ENCODE assay signal across 15 mouse cellular contexts in genomic region chr6:84752806-84753420, GRCm38 (mm10).
"Had no signal": no experiment of that assay in that cellular context is flagged by ENCODE, and none has a peak within 500 bp of the region (broad histone marks: within the 10 kb centered on the region; RNA-seq: fewer than 3 reads in every experiment).

No protein-coding gene starts in this region.

- H3K27ac ChIP-seq: layer of hippocampus, adult 2 months; limb, embryonic 12.5 days; liver, embryonic 15.5 days; midbrain, embryonic 13.5 days; neural tube, embryonic 15.5 days had no signal

- H3K4me3 ChIP-seq: layer of hippocampus, adult 2 months; limb, embryonic 12.5 days; liver, embryonic 15.5 days; midbrain, embryonic 13.5 days; myocyte; neural tube, embryonic 15.5 days had no signal

- DNase-seq: kidney, adult 8-10 months; kidney, postnatal 10 days; kidney, postnatal 4 days; liver; lung, adult 2 months; lung, postnatal 4 days; thymus, adult 18-20 months; thymus, postnatal 14 days had no signal

- H3K4me1 ChIP-seq: limb, embryonic 12.5 days; liver, embryonic 15.5 days; neural tube, embryonic 15.5 days had no signal

- H3K36me3 ChIP-seq: limb, embryonic 12.5 days; liver, embryonic 15.5 days; midbrain, embryonic 13.5 days; neural tube, embryonic 15.5 days had no signal

- ATAC-seq: lung, postnatal 0 days; midbrain, embryonic 13.5 days had no signal

- H3K27me3 ChIP-seq: limb, embryonic 12.5 days; liver, embryonic 15.5 days; midbrain, embryonic 13.5 days; neural tube, embryonic 15.5 days had no signal

- H3K9me3 ChIP-seq: limb, embryonic 12.5 days; liver, embryonic 15.5 days; midbrain, embryonic 13.5 days; neural tube, embryonic 15.5 days had no signal
